Mouse (Mus musculus) MEL (cell line): ENCODE measurements around the gene Dclre1c. TPM values are rescaled to one million over a fixed set of nuclear protein-coding genes. Genes with fewer than 3 reads are reported as not detected.

Source experiments
- DNase-seq: peaks from one replicate; pipeline ENCODE4 v3.0.0; 2011; ENCODE audit warnings: low read depth, low spot score
- H3K27ac ChIP-seq: 2 replicates; pipeline ENCODE4 v1.5.1; 2012; ENCODE audit warnings: low read depth, mild to moderate bottlenecking, control low read depth, low read length, moderate library complexity; ENCODE audit not compliant: control insufficient read depth
- H3K27me3 ChIP-seq, 2 experiments: fragments of 150-350 bp in 1 of 2; sonication (generic) in 1 of 2; 2 replicates each; pipeline ENCODE4 v1.6.1; 2012; ENCODE audit warnings: low read length in 2 of 2, mild to moderate bottlenecking in 2 of 2, improper control_type of control experiment in 1 of 2, moderate library complexity in 1 of 2; ENCODE audit not compliant: insufficient read depth in 2 of 2, control insufficient read depth in 1 of 2
- H3K36me3 ChIP-seq, 2 experiments: 2 replicates each; pipeline ENCODE4 v1.6.1; 2012 to 2014; ENCODE audit warnings: low read length in 2 of 2, improper control_type of control experiment in 1 of 2, inconsistent platforms in 1 of 2, mild to moderate bottlenecking in 1 of 2; ENCODE audit not compliant: insufficient read depth in 2 of 2, control insufficient read depth in 1 of 2
- H3K4me1 ChIP-seq, 2 experiments: fragments of 150-350 bp in 1 of 2; sonication (generic) in 1 of 2; 2 replicates each; pipeline ENCODE4 v1.6.1; 2012; ENCODE audit warnings: low read length in 2 of 2, improper control_type of control experiment in 1 of 2, mild to moderate bottlenecking in 1 of 2; ENCODE audit not compliant: insufficient read depth in 2 of 2, control insufficient read depth in 1 of 2
- H3K4me3 ChIP-seq, 2 experiments: fragments of 150-350 bp in 1 of 2; sonication (generic) in 1 of 2; 2 replicates each; pipeline ENCODE4 v1.5.1; 2012; ENCODE audit warnings: low read depth in 2 of 2, low read length in 2 of 2, mild to moderate bottlenecking in 2 of 2, moderate library complexity in 2 of 2, control low read depth in 1 of 2, improper control_type of control experiment in 1 of 2; ENCODE audit not compliant: control insufficient read depth in 1 of 2, insufficient read depth in 1 of 2
- H3K79me2 ChIP-seq: 2 replicates; pipeline ENCODE4 v1.6.1; 2012; ENCODE audit warnings: mild to moderate bottlenecking, low read length, moderate library complexity; ENCODE audit not compliant: control insufficient read depth, poor library complexity, insufficient read depth
- H3K9ac ChIP-seq: 2 replicates; pipeline ENCODE4 v1.6.1; 2012; ENCODE audit warnings: low read depth, mild to moderate bottlenecking, control low read depth, low read length, moderate library complexity; ENCODE audit not compliant: control insufficient read depth, poor library complexity, severe bottlenecking
- H3K9me3 ChIP-seq: fragments of 150-350 bp; sonication (generic); replicated peaks from 2 replicates; pipeline ENCODE4 v1.6.1; 2012; ENCODE audit warnings: mild to moderate bottlenecking, low read length, improper control_type of control experiment, moderate library complexity; ENCODE audit not compliant: insufficient read depth
- BHLHE40 ChIP-seq: IDR thresholded peaks from 2 replicates; pipeline ENCODE4 v1.6.1; 2012; ENCODE audit warnings: low read depth, mild to moderate bottlenecking, inconsistent platforms, low read length, improper control_type of control experiment, borderline replicate concordance
- CHD1 ChIP-seq: IDR thresholded peaks from 2 replicates; pipeline ENCODE4 v1.6.1; 2012; ENCODE audit warnings: low read depth, mild to moderate bottlenecking, inconsistent platforms, low read length, improper control_type of control experiment
- CHD2 ChIP-seq: IDR thresholded peaks from 2 replicates; pipeline ENCODE4 v1.6.1; 2011; ENCODE audit warnings: low read length, improper control_type of control experiment
- CTCF ChIP-seq, 3 experiments: IDR thresholded peaks in 2 of 3; conservative IDR thresholded peaks in 1 of 3; 2 replicates each; pipeline ENCODE4 v1.5.1; 2011 to 2012; ENCODE audit warnings: low read length in 3 of 3, low read depth in 2 of 3, mild to moderate bottlenecking in 2 of 3, improper control_type of control experiment in 1 of 3, inconsistent platforms in 1 of 3, mixed read lengths in 1 of 3, moderate library complexity in 1 of 3; ENCODE audit not compliant: control insufficient read depth in 1 of 3, insufficient read depth in 1 of 3, poor library complexity in 1 of 3, severe bottlenecking in 1 of 3
- E2F4 ChIP-seq: IDR thresholded peaks from 2 replicates; pipeline ENCODE4 v1.6.1; 2011; ENCODE audit warnings: low read depth, low read length, improper control_type of control experiment, borderline replicate concordance
- ELF1 ChIP-seq: IDR thresholded peaks from 2 replicates; pipeline ENCODE4 v1.6.1; 2014; ENCODE audit warnings: low read depth, mild to moderate bottlenecking, inconsistent platforms, low read length, improper control_type of control experiment, moderate library complexity
- EP300 ChIP-seq, 2 experiments: IDR thresholded peaks; 2 replicates each; pipeline ENCODE4 v1.6.1; 2011; ENCODE audit warnings: improper control_type of control experiment in 2 of 2, low read length in 2 of 2, low read depth in 1 of 2, mild to moderate bottlenecking in 1 of 2
- ETS1 ChIP-seq: IDR thresholded peaks from 2 replicates; pipeline ENCODE4 v1.6.1; 2012; ENCODE audit warnings: low read depth, mild to moderate bottlenecking, inconsistent platforms, low read length, improper control_type of control experiment, moderate library complexity
- GABPA ChIP-seq: IDR thresholded peaks from 2 replicates; pipeline ENCODE4 v1.6.1; 2012; ENCODE audit warnings: low read depth, mild to moderate bottlenecking, inconsistent platforms, low read length, improper control_type of control experiment, moderate library complexity
- HCFC1 ChIP-seq: IDR thresholded peaks from 2 replicates; pipeline ENCODE4 v1.6.1; 2012; ENCODE audit warnings: low read depth, mild to moderate bottlenecking, inconsistent platforms, low read length, improper control_type of control experiment, moderate library complexity
- JUND ChIP-seq: IDR thresholded peaks from 2 replicates; pipeline ENCODE4 v1.6.1; 2011; ENCODE audit warnings: low read depth, mild to moderate bottlenecking, improper control_type of control experiment, low read length
- KAT2A ChIP-seq: conservative IDR thresholded peaks from 2 replicates; pipeline ENCODE4 v1.6.1; 2012; ENCODE audit warnings: low read depth, low read length, improper control_type of control experiment, inconsistent platforms
- MAFK ChIP-seq: IDR thresholded peaks from 2 replicates; pipeline ENCODE4 v1.6.1; 2011; ENCODE audit warnings: low read depth, mild to moderate bottlenecking, low read length, improper control_type of control experiment, borderline replicate concordance
- MAX ChIP-seq: IDR thresholded peaks from 2 replicates; pipeline ENCODE4 v1.6.1; 2011; ENCODE audit warnings: low read length, improper control_type of control experiment
- MEF2A ChIP-seq: IDR thresholded peaks from 2 replicates; pipeline ENCODE4 v1.6.1; 2014; ENCODE audit warnings: low read depth, mild to moderate bottlenecking, inconsistent platforms, low read length, improper control_type of control experiment; ENCODE audit not compliant: poor library complexity, insufficient replicate concordance, severe bottlenecking; ENCODE audit errors: extremely low read depth
- MXI1 ChIP-seq: IDR thresholded peaks from 2 replicates; pipeline ENCODE4 v1.6.1; 2011; ENCODE audit warnings: mild to moderate bottlenecking, low read depth, low read length, improper control_type of control experiment
- MYB ChIP-seq: IDR thresholded peaks from 2 replicates; pipeline ENCODE4 v1.6.1; 2011; ENCODE audit warnings: mild to moderate bottlenecking, low read depth, low read length, improper control_type of control experiment
- MYC ChIP-seq: IDR thresholded peaks from 2 replicates; pipeline ENCODE4 v1.6.1; 2011; ENCODE audit warnings: low read depth, mild to moderate bottlenecking, low read length, improper control_type of control experiment, moderate library complexity
- NELFE ChIP-seq: IDR thresholded peaks from 2 replicates; pipeline ENCODE4 v1.6.1; 2011; ENCODE audit warnings: low read depth, low read length, improper control_type of control experiment
- NRF1 ChIP-seq: IDR thresholded peaks from 2 replicates; pipeline ENCODE4 v1.6.1; 2014; ENCODE audit warnings: low read depth, mild to moderate bottlenecking, inconsistent platforms, low read length, improper control_type of control experiment, moderate library complexity; ENCODE audit not compliant: poor library complexity, insufficient read depth, severe bottlenecking
- POLR2A ChIP-seq, 2 experiments: IDR thresholded peaks; 2 replicates each; pipeline ENCODE4 v1.6.1; 2011 to 2012; ENCODE audit warnings: low read length in 2 of 2, mild to moderate bottlenecking in 2 of 2, control low read depth in 1 of 2, improper control_type of control experiment in 1 of 2, low read depth in 1 of 2, moderate library complexity in 1 of 2; ENCODE audit not compliant: control insufficient read depth in 1 of 2, insufficient read depth in 1 of 2, poor library complexity in 1 of 2
- POLR2AphosphoS2 ChIP-seq: IDR thresholded peaks from 2 replicates; pipeline ENCODE4 v1.6.1; 2011; ENCODE audit warnings: low read length, improper control_type of control experiment
- POLR2AphosphoS5 ChIP-seq: IDR thresholded peaks from 2 replicates; pipeline ENCODE4 v1.6.1; 2012; ENCODE audit warnings: low read depth, borderline replicate concordance, mild to moderate bottlenecking, inconsistent platforms, low read length, moderate library complexity, mixed read lengths
- RAD21 ChIP-seq: IDR thresholded peaks from 2 replicates; pipeline ENCODE4 v1.6.1; 2011; ENCODE audit warnings: mild to moderate bottlenecking, low read depth, low read length, improper control_type of control experiment
- RCOR1 ChIP-seq: IDR thresholded peaks from 2 replicates; pipeline ENCODE4 v1.6.1; 2012; ENCODE audit warnings: low read depth, mild to moderate bottlenecking, inconsistent platforms, low read length, improper control_type of control experiment
- SIN3A ChIP-seq: IDR thresholded peaks from 2 replicates; pipeline ENCODE4 v1.6.1; 2012; ENCODE audit warnings: low read length, improper control_type of control experiment, inconsistent platforms
- SMC3 ChIP-seq: IDR thresholded peaks from 2 replicates; pipeline ENCODE4 v1.6.1; 2011; ENCODE audit warnings: low read depth, low read length, improper control_type of control experiment
- TAL1 ChIP-seq: IDR thresholded peaks from 2 replicates; pipeline ENCODE4 v1.6.1; 2012; ENCODE audit warnings: mild to moderate bottlenecking, inconsistent platforms, low read length, moderate library complexity, mixed read lengths
- TBP ChIP-seq: IDR thresholded peaks from 2 replicates; pipeline ENCODE4 v1.8.0; 2011; ENCODE audit warnings: low read depth, low read length, improper control_type of control experiment
- TCF12 ChIP-seq: IDR thresholded peaks from 2 replicates; pipeline ENCODE4 v1.6.1; 2014; ENCODE audit warnings: low read depth, mild to moderate bottlenecking, inconsistent platforms, low read length, improper control_type of control experiment, moderate library complexity
- UBTF ChIP-seq: IDR thresholded peaks from 2 replicates; pipeline ENCODE4 v1.6.1; 2012; ENCODE audit warnings: low read depth, mild to moderate bottlenecking, inconsistent platforms, low read length, improper control_type of control experiment, moderate library complexity, borderline replicate concordance; ENCODE audit not compliant: insufficient read depth
- USF1 ChIP-seq: IDR thresholded peaks from 2 replicates; pipeline ENCODE4 v1.6.1; 2014; ENCODE audit warnings: low read depth, mild to moderate bottlenecking, inconsistent platforms, low read length, improper control_type of control experiment, moderate library complexity
- USF2 ChIP-seq, 2 experiments: IDR thresholded peaks; 2 replicates each; pipeline ENCODE4 v1.6.1; 2011 to 2012; ENCODE audit warnings: improper control_type of control experiment in 2 of 2, low read length in 2 of 2, borderline replicate concordance in 1 of 2, inconsistent platforms in 1 of 2, low read depth in 1 of 2, mild to moderate bottlenecking in 1 of 2; ENCODE audit not compliant: insufficient read depth in 1 of 2
- ZC3H11A ChIP-seq: IDR thresholded peaks from 2 replicates; pipeline ENCODE4 v1.6.1; 2012; ENCODE audit warnings: low read depth, mild to moderate bottlenecking, inconsistent platforms, low read length, improper control_type of control experiment
- ZKSCAN1 ChIP-seq: IDR thresholded peaks from 2 replicates; pipeline ENCODE4 v1.6.1; 2012; ENCODE audit warnings: low read depth, mild to moderate bottlenecking, inconsistent platforms, low read length, improper control_type of control experiment, moderate library complexity
- ZMIZ1 ChIP-seq: IDR thresholded peaks from 2 replicates; pipeline ENCODE4 v1.6.1; 2012; ENCODE audit warnings: low read depth, mild to moderate bottlenecking, inconsistent platforms, low read length, improper control_type of control experiment, moderate library complexity
- ZNF384 ChIP-seq: IDR thresholded peaks from 2 replicates; pipeline ENCODE4 v1.6.1; 2012; ENCODE audit warnings: low read depth, mild to moderate bottlenecking, inconsistent platforms, low read length, improper control_type of control experiment
- polyA plus RNA-seq, 2 experiments: library from polyadenylated mRNA; stranded (reverse) in 1 of 2; unstranded in 1 of 2; fragments of >175 nt in 1 of 2; fragments of >200 nt in 1 of 2; gene quantifications; 2 replicates each; pipeline versions ENCODE4 v1.2.1 to v1.2.4; 2012; ENCODE audit warnings: low replicate concordance in 2 of 2, low read depth in 1 of 2; ENCODE audit not compliant: insufficient read length in 2 of 2, insufficient read depth in 1 of 2, missing spikeins in 1 of 2
- total RNA-seq: library from RNA; depleted of rRNA; stranded (reverse); fragments of 300-350 nt; gene quantifications from 2 replicates; pipeline ENCODE4 v1.2.3, GENCODE M21; 2012

Dclre1c gene
- total and polyA plus RNA-seq, 3 experiments = 7.5 to 162 (median 13.8) TPM

- H3K36me3 ChIP-seq = peaks cover 0 to 9% of the 10 kb centered on the region in 2 experiments
- H3K9me3 ChIP-seq = no peaks in the 10 kb centered on the region
- peaks cover 4% of the 10 kb centered on the region in 2 experiments; a peak in 3 of 4 replicates for H3K4me1 ChIP-seq
- H3K79me2 ChIP-seq = peaks cover 21% of the 10 kb centered on the region
- H3K4me3 ChIP-seq = peak within 1 kb of the TSS; percentile 88 to 98
- no peaks in the 10 kb centered on the region for H3K27me3 ChIP-seq
- DNase-seq = peak; percentile 96
- H3K9ac ChIP-seq = peak within 1 kb of the TSS; percentile 91
- H3K27ac ChIP-seq = peak within 1 kb of the TSS; percentile 79
- TF ChIP-seq KAT2A (no peak; the same call in 1 of the 2 replicates), NELFE (peak; percentile 76), TAL1 (no peak), ZKSCAN1 (no peak), MYB (no peak), USF2 (IDR thresholded peaks at IDR 0.05; ENCODE audit: borderline replicate concordance in 1 of 2, insufficient read depth in 1 of 2, low read depth in 1 of 2, low read length in 2 of 2) (no peak), ETS1 (peak; percentile 79), CTCF (IDR thresholded peaks at IDR 0.05 in 2 of 3, conservative IDR thresholded peaks at IDR 0.05 in 1 of 3; ENCODE audit: control insufficient read depth in 1 of 3, insufficient read depth in 1 of 3, low read depth in 2 of 3, low read length in 3 of 3, poor library complexity in 1 of 3, severe bottlenecking in 1 of 3) (no peak), JUND (no peak), ELF1 (peak; percentile 41; the same call in 1 of the 2 replicates), BHLHE40 (no peak), SIN3A (peak; percentile 71), NRF1 (peak; percentile 84), ZMIZ1 (peak; percentile 73), MEF2A (no peak), RAD21 (no peak), POLR2AphosphoS5 (no peak), MXI1 (peak; percentile 52; the same call in 1 of the 2 replicates), ZNF384 (no peak), HCFC1 (peak; percentile 47; the same call in 1 of the 2 replicates), GABPA (no peak), TBP (0 out of 2 replicates have a peak, but pooled peaks have one; percentile 52), CHD2 (no peak), CHD1 (0 out of 2 replicates have a peak, but pooled peaks have one; percentile 5), MYC (0 out of 2 replicates have a peak, but pooled peaks have one; percentile 35), POLR2AphosphoS2 (peak; percentile 38; the same call in 1 of the 2 replicates), RCOR1 (no peak), USF1 (no peak), ZC3H11A (no peak), MAFK (no peak), SMC3 (no peak), TCF12 (no peak), POLR2A (IDR thresholded peaks at IDR 0.05; ENCODE audit: control insufficient read depth in 1 of 2, insufficient read depth in 1 of 2, low read depth in 1 of 2, low read length in 2 of 2, poor library complexity in 1 of 2) (peak; percentile 68 to 88; a peak in 3 of 4 replicates), EP300 (IDR thresholded peaks at IDR 0.05; ENCODE audit: low read depth in 1 of 2, low read length in 2 of 2) (no peak), UBTF (no peak), E2F4 (peak; percentile 20; the same call in 1 of the 2 replicates), MAX (peak; percentile 58)
Observed at GRCm38 (mm10) chr2:3474861-3475283, 50.9 kb downstream of the Dclre1c start, which contains the start of gene Suv39h2. TSS of gene Suv39h2 (minus strand) at chr2:3475031.
